Mouse (Mus musculus): ENCODE data around the gene Nudt8. TPM values are rescaled to one million over a fixed set of nuclear protein-coding genes. Genes with fewer than 3 reads are reported as not detected.
A peak's percentile ranks its signal among the peaks of the same experiment; 100 is the strongest.

Gene Nudt8
- polyA plus RNA-seq, 1 experiment from 2014 or later: 26.8 TPM

DNA sequence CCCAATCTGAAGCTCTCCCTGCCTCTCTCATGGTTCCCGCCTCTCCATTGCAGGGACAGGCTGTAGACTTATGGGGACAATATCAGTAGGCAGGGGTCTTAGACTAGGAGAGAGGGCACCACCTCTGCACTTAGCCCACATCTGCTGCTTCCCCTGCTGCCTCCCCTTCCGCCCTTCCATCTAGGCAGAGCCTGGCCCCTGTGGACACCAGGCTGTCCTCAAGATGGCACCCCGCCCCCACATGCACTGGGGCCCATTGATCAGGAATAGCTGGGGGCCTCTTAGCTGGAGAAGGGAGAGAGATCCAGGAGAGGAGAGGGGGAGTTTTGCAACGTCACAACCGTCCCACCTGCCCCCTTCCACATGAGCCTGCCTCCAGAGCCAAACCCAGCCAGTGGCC lies 8.0 kb upstream of the Nudt8 start, which contains the start of gene Tbx10:
Tbx10 (plus strand) TSS at position 337 of the 400 bp plus-strand sequence.
- Histone ChIP-seq H3K9me3 (ENCODE audit: control insufficient read depth, low read length) (no peaks in the 10 kb centered on the region), H3K4me1 (ENCODE audit: control insufficient read depth, insufficient read depth, low read length) (no peaks in the 10 kb centered on the region), H3K4me3 (replicated peaks; ENCODE audit: low read depth, low read length) (no peak within 1 kb of the TSS), H3K27ac (replicated peaks; ENCODE audit: low read depth, low read length) (no peak within 1 kb of the TSS), H3K36me3 (ENCODE audit: control insufficient read depth, insufficient read depth, low read length) (no peaks in the 10 kb centered on the region), H3K9ac (replicated peaks; ENCODE audit: low read length) (no peak within 1 kb of the TSS), H3K4me2 (ENCODE audit: low read length) (no peak within 1 kb of the TSS), H3K27me3 (ENCODE audit: control insufficient read depth, insufficient read depth, low read length) (no peaks in the 10 kb centered on the region)
- WGBS: 54% methylated on average over 5 of the region's 5 CpGs
- ATAC-seq (ENCODE audit: low FRiP score, low TSS enrichment) (no peak), DNase-seq (no peak)

DNA sequence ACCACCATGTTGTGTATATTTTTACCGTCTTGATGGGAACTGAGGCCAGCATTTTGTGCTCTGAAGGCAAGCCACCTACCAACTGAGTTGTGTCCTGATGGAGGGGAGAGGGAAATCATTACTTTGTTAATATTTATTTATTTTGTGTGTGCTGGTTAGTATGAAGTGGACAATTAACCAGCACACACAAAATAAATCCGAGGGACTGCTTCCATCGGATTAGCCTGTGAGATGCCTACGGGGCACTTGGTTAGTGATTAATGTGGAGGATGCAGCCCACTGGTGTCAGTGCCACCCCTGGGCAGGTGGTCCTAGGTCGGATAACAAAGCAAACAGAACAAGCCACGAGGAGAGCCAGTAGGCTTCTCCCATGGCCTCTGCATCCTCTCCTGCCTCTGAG lies 5.4 kb upstream of the Nudt8 start:
- H3K4me1 ChIP-seq (ENCODE audit: control insufficient read depth, insufficient read depth, low read length): peaks cover 3% of the 10 kb centered on the region; the same call in 1 of the 2 replicates
- 70% methylated on average over 6 of the region's 6 CpGs for WGBS
- H3K4me3 ChIP-seq (replicated peaks; ENCODE audit: low read depth, low read length): no peak overlapping the region
- H3K9ac ChIP-seq (replicated peaks; ENCODE audit: low read length): no peak overlapping the region
- no peaks in the 10 kb centered on the region for H3K36me3 ChIP-seq (ENCODE audit: control insufficient read depth, insufficient read depth, low read length)
- ATAC-seq (ENCODE audit: low FRiP score, low TSS enrichment) (no peak), DNase-seq (no peak)
- H3K27ac ChIP-seq (replicated peaks; ENCODE audit: low read depth, low read length): no peak overlapping the region
- H3K27me3 ChIP-seq (ENCODE audit: control insufficient read depth, insufficient read depth, low read length): no peaks in the 10 kb centered on the region
- no peaks in the 10 kb centered on the region for H3K9me3 ChIP-seq (ENCODE audit: control insufficient read depth, low read length)
- H3K4me2 ChIP-seq (ENCODE audit: low read length): no peak overlapping the region

DNA sequence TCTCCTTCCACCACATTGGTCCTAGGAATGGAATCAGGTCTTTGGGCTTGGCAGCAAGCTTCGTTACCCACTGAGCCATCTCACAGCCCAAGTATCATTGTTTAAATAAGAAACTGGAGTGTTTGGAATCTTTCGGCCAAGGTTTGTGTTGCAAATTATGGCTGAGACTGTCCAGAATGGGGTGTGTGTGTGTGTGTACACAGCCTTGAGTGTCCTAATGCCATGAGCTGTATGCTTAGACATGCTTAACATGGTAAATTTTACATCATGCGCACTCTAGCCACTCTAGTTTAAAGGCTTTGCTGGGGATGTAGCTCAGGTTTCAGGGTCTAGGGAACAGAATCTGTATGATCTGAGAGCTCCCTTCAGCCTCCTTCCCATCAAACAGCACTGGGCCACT lies 4.9 kb upstream of the Nudt8 start:
- H3K27ac ChIP-seq (replicated peaks; ENCODE audit: low read depth, low read length): no peak overlapping the region
- H3K9me3 ChIP-seq (ENCODE audit: control insufficient read depth, low read length): no peaks in the 10 kb centered on the region
- no peak for ATAC-seq (ENCODE audit: low FRiP score, low TSS enrichment)
- H3K4me1 ChIP-seq (ENCODE audit: control insufficient read depth, insufficient read depth, low read length): peaks cover 3% of the 10 kb centered on the region; the same call in 1 of the 2 replicates
- H3K36me3 ChIP-seq (ENCODE audit: control insufficient read depth, insufficient read depth, low read length): no peaks in the 10 kb centered on the region
- no peak overlapping the region for H3K4me3 ChIP-seq (replicated peaks; ENCODE audit: low read depth, low read length)
- no peak for DNase-seq
- no peak overlapping the region for H3K4me2 ChIP-seq (ENCODE audit: low read length)
- H3K27me3 ChIP-seq (ENCODE audit: control insufficient read depth, insufficient read depth, low read length): no peaks in the 10 kb centered on the region
- 90% methylated on average over 3 of the region's 3 CpGs for WGBS
- H3K9ac ChIP-seq (replicated peaks; ENCODE audit: low read length): no peak overlapping the region

DNA sequence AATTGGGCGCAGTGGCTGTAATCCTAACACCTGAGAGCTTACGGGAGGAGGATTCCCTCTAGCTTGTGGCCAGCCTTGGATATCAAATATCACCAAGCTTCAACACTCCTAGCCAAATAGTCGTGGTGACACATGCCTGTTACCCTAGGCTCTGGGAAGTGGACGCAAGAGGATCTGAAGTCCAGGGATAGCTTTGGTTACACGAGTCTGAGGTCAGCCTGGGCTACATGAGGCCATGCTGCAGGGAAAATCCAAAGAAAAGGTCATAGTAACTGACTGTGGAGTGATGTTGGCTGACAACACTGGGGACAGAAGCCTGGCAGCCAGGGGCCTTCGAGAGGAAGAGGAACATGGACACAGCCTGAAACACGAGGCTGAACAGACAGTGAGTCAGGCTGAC lies 4.3 kb upstream of the Nudt8 start:
- DNase-seq: no peak
- Histone ChIP-seq H3K9me3 (ENCODE audit: control insufficient read depth, low read length) (no peaks in the 10 kb centered on the region), H3K9ac (replicated peaks; ENCODE audit: low read length) (no peak overlapping the region), H3K4me3 (replicated peaks; ENCODE audit: low read depth, low read length) (no peak overlapping the region), H3K27me3 (ENCODE audit: control insufficient read depth, insufficient read depth, low read length) (no peaks in the 10 kb centered on the region), H3K27ac (replicated peaks; ENCODE audit: low read depth, low read length) (no peak overlapping the region), H3K4me2 (ENCODE audit: low read length) (no peak overlapping the region), H3K4me1 (ENCODE audit: control insufficient read depth, insufficient read depth, low read length) (peaks cover 8% of the 10 kb centered on the region), H3K36me3 (ENCODE audit: control insufficient read depth, insufficient read depth, low read length) (no peaks in the 10 kb centered on the region)
- 79% methylated on average over 7 of the region's 7 CpGs for WGBS
- ATAC-seq (ENCODE audit: low FRiP score, low TSS enrichment): no peak

DNA sequence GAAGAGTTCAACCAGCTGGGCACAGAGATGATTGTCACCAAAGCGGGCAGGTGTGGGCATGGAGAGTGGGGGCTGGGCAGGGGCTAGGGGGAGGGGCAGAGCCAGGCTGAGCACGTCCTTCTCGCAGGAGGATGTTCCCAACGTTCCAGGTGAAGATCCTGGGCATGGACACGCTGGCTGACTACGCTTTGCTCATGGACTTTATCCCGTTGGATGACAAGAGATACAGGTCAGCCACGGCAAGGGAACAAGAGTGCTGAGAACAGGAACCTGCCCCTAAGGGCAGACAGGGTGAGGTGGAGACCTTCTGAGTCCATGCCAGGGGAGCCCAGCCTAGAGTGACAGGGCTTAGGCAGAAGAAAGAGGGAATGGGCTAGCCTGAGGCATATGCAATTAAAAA lies 3.6 kb upstream of the Nudt8 start:
- H3K36me3 ChIP-seq (ENCODE audit: control insufficient read depth, insufficient read depth, low read length): no peaks in the 10 kb centered on the region
- ATAC-seq (ENCODE audit: low FRiP score, low TSS enrichment): no peak
- H3K9me3 ChIP-seq (ENCODE audit: control insufficient read depth, low read length): no peaks in the 10 kb centered on the region
- peaks cover 14% of the 10 kb centered on the region for H3K4me1 ChIP-seq (ENCODE audit: control insufficient read depth, insufficient read depth, low read length)
- DNase-seq: no peak
- H3K4me3 ChIP-seq (replicated peaks; ENCODE audit: low read depth, low read length): no peak overlapping the region
- no peak overlapping the region for H3K4me2 ChIP-seq (ENCODE audit: low read length)
- no peak overlapping the region for H3K27ac ChIP-seq (replicated peaks; ENCODE audit: low read depth, low read length)
- H3K9ac ChIP-seq (replicated peaks; ENCODE audit: low read length): no peak overlapping the region
- WGBS: 79% methylated on average over 8 of the region's 8 CpGs
- H3K27me3 ChIP-seq (ENCODE audit: control insufficient read depth, insufficient read depth, low read length): no peaks in the 10 kb centered on the region

DNA sequence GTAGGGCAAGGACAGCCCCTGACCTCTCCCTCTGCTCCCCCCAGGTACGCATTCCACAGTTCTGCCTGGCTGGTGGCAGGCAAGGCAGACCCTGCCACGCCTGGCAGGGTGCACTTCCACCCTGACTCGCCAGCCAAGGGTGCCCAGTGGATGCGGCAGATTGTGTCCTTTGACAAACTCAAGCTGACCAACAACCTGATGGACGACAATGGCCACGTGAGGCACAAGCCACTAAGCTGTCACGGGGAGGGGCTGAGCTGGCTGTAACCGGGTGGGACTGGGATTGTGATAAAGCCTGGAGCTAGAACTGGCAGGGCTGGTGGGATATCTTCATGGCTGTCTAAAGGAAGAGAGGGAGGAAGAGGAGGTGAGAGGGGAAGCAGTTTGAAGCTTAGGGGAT lies 3.1 kb upstream of the Nudt8 start:
- no peak for DNase-seq
- 68% methylated on average over 8 of the region's 8 CpGs for WGBS

DNA sequence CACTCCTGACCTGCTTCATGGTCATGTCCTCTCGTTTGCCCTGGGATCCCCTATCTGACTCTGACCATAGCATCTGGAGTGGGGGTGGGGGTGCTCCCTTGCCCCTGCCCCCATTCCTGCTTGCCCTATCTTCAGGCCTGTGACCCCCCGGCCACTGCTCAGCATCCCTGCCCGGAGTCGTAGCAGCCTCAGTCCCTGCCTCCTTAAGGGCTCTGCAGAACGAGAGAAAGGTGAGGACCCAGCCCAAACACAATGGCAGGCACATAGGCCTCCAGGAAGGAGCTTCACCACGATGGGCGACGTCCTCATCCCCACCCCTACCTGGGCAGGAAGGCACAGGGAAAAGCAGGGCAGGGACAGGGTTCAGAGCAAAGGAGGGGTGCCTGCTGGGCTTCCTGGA lies 2.0 kb upstream of the Nudt8 start:
- no peak overlapping the region for H3K4me2 ChIP-seq (ENCODE audit: low read length)
- H3K9me3 ChIP-seq (ENCODE audit: control insufficient read depth, low read length): no peaks in the 10 kb centered on the region
- no peaks in the 10 kb centered on the region for H3K36me3 ChIP-seq (ENCODE audit: control insufficient read depth, insufficient read depth, low read length)
- no peak overlapping the region for H3K27ac ChIP-seq (replicated peaks; ENCODE audit: low read depth, low read length)
- H3K27me3 ChIP-seq (ENCODE audit: control insufficient read depth, insufficient read depth, low read length): no peaks in the 10 kb centered on the region
- DNase-seq (no peak), ATAC-seq (ENCODE audit: low FRiP score, low TSS enrichment) (no peak)
- no peak overlapping the region for H3K9ac ChIP-seq (replicated peaks; ENCODE audit: low read length)
- H3K4me1 ChIP-seq (ENCODE audit: control insufficient read depth, insufficient read depth, low read length): peaks cover 16% of the 10 kb centered on the region
- 82% methylated on average over 8 of the region's 8 CpGs for WGBS
- no peak overlapping the region for H3K4me3 ChIP-seq (replicated peaks; ENCODE audit: low read depth, low read length)

More for the DNA sequence above, 3.1 kb upstream of the Nudt8 start:
- Histone ChIP-seq H3K9me3 (ENCODE audit: control insufficient read depth, low read length) (no peaks in the 10 kb centered on the region), H3K4me3 (replicated peaks; ENCODE audit: low read depth, low read length) (no peak overlapping the region), H3K27ac (replicated peaks; ENCODE audit: low read depth, low read length) (no peak overlapping the region), H3K4me2 (ENCODE audit: low read length) (no peak overlapping the region), H3K36me3 (ENCODE audit: control insufficient read depth, insufficient read depth, low read length) (no peaks in the 10 kb centered on the region), H3K4me1 (ENCODE audit: control insufficient read depth, insufficient read depth, low read length) (peaks cover 16% of the 10 kb centered on the region), H3K27me3 (ENCODE audit: control insufficient read depth, insufficient read depth, low read length) (no peaks in the 10 kb centered on the region), H3K9ac (replicated peaks; ENCODE audit: low read length) (no peak overlapping the region)
- no peak for ATAC-seq (ENCODE audit: low FRiP score, low TSS enrichment)

DNA sequence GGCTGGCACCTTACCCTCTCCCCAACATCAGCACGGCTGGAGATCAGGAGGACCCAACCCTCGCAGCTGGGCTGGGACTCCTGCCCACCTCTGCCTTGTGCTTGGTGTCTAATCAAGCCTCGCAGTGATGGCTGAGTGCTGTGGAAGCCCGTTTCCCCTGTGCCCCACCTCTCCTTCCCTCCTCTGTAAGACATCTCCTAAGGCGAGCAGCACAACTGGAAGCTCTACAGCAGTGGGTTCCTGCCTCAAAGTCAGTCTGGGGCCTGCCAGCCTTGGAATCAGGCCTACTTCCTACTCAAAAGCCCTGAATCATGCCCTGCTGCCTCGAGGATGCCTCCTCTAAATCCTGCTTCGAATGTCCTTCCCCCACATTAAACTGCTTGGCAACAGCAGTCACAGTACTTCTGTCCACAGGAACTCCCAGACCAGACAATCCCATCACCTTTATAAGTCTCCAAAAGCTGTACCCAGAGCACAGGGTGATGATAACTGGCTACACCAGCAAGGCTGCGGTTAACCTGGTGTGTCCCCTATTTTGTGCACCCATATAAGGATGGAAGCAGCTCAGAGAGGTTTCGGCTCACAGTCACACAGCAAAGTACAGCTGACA lies 1.2 kb upstream of the Nudt8 start:
- Histone ChIP-seq H3K36me3 (ENCODE audit: control insufficient read depth, insufficient read depth, low read length) (no peaks in the 10 kb centered on the region), H3K4me3 (replicated peaks; ENCODE audit: low read depth, low read length) (0 out of 2 replicates have a peak overlapping the region, but pooled peaks have one; percentile 54), H3K27ac (replicated peaks; ENCODE audit: low read depth, low read length) (no peak overlapping the region), H3K9ac (replicated peaks; ENCODE audit: low read length) (no peak overlapping the region), H3K4me1 (ENCODE audit: control insufficient read depth, insufficient read depth, low read length) (peaks cover 16% of the 10 kb centered on the region), H3K9me3 (ENCODE audit: control insufficient read depth, low read length) (no peaks in the 10 kb centered on the region), H3K4me2 (ENCODE audit: low read length) (peak overlapping the region; percentile 89), H3K27me3 (ENCODE audit: control insufficient read depth, insufficient read depth, low read length) (no peaks in the 10 kb centered on the region)
- no peak for DNase-seq
- 86% methylated on average over 9 of the region's 9 CpGs for WGBS
- no peak for ATAC-seq (ENCODE audit: low FRiP score, low TSS enrichment)

DNA sequence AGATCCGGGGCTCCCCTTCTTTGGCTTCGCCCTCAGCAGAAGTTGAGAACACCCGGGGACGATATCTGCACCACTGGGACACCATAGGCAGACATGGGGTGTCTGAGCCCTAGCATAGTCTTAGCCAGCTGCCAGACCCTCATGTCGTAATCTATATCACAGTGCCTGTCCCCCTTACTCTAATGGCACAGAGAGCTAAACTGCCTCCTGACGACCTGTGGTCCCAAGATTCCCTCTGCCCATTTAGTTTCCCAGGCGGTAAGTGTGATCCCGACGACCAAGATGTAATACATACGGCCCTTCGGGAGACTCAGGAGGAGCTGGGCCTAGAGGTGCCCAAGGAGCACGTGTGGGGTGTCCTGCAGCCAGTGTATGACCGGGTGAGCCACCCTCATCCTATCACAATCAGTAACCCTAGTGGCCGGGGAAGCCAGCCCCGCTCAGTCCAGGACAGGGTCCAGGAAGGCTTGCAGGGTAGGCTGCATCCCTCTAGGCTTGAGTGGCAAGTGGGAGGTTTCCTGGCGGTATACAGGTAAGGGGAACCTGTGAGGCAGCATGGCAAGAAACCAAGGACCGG lies 657 bp downstream of the Nudt8 start:
- DNase-seq: no peak
- no peaks in the 10 kb centered on the region for H3K9me3 ChIP-seq (ENCODE audit: control insufficient read depth, low read length)
- peak overlapping the region; percentile 68 for H3K9ac ChIP-seq (replicated peaks; ENCODE audit: low read length)
- peaks cover 16% of the 10 kb centered on the region for H3K4me1 ChIP-seq (ENCODE audit: control insufficient read depth, insufficient read depth, low read length)
- H3K27ac ChIP-seq (replicated peaks; ENCODE audit: low read depth, low read length): peak overlapping the region; percentile 95
- peak overlapping the region; percentile 54 for H3K4me3 ChIP-seq (replicated peaks; ENCODE audit: low read depth, low read length)
- ATAC-seq (ENCODE audit: low FRiP score, low TSS enrichment): no peak; the same call in 1 of the 2 replicates
- H3K27me3 ChIP-seq (ENCODE audit: control insufficient read depth, insufficient read depth, low read length): no peaks in the 10 kb centered on the region
- peak overlapping the region; percentile 89 for H3K4me2 ChIP-seq (ENCODE audit: low read length)
- H3K36me3 ChIP-seq (ENCODE audit: control insufficient read depth, insufficient read depth, low read length): peaks cover 10% of the 10 kb centered on the region
- 18% methylated on average over 17 of the region's 17 CpGs for WGBS
